ENCODE assay signal across 9 mouse cellular contexts in the genomic region with DNA sequence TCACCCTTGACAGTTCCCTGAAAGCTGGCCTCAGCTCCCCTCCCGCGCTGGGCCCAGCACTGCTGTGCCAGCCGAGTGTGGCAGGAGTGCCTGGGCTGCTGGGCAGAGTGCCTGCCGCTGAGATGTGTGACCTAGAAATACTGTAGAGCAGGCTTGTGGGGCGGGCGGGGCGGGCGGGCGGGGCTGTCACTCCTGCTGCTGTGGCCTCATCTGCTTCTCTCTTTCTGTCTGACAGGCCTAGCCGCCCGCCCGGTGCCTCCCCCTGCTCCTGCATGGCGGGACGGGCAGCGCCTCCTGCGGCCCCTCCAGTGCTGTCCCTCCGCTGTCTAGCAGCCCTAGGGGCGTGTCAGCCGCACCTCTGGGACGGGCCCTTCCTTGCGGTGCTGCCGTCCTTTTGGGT. TPM values are rescaled to one million over a fixed set of nuclear protein-coding genes. Genes with fewer than 3 reads are reported as not detected.
DNase-seq lines count a peak whose midpoint lies in the region; ATAC-seq and TF ChIP-seq lines count a peak whose summit lies in the region.
"Had no signal": no experiment of that assay in that cellular context is flagged by ENCODE, and none has a peak within 500 bp of the region (broad histone marks: within the 10 kb centered on the region; RNA-seq: fewer than 3 reads in every experiment).

No protein-coding gene starts in this region.

- H3K4me3 ChIP-seq in CH12.LX (replicated peaks in 1 of 3; ENCODE audit: low read depth in 2 of 3, low read length in 2 of 3, poor library complexity in 1 of 3), result peak overlapping the region in 1 of 3 experiments; percentile 19
- H3K4me3 ChIP-seq in kidney, postnatal 0 days (replicated peaks; ENCODE audit: low read depth, low read length), result no peak overlapping the region

- dilution Hi-C loops in CH12.LX (cut with MboI; ENCODE audit: extremely low pct_ligation_motif_present, extremely low pct_unique_long_range_greater_than_20kb, low sequenced_read_pairs), result no loop called here

- peaks cover 47 to 86% of the 10 kb centered on the region in 2 experiments for H3K36me3 ChIP-seq in CH12.LX (replicated peaks in 1 of 2; ENCODE audit: control insufficient read depth in 1 of 2, insufficient read depth in 1 of 2, low read length in 1 of 2)
- H3K36me3 ChIP-seq in kidney, postnatal 0 days (ENCODE audit: insufficient read depth, low read length), result peaks cover 53% of the 10 kb centered on the region

- 68% methylated on average over 22 of the region's 22 CpGs for whole genome bisulfite sequencing in kidney, postnatal 0 days

- no peaks in the 10 kb centered on the region; the same call in 1 of the 2 replicates for H3K79me2 ChIP-seq in CH12.LX (replicated peaks; ENCODE audit: control insufficient read depth, extremely low read depth, insufficient read depth, poor library complexity, severe bottlenecking)

- peaks cover 31 to 81% of the 10 kb centered on the region in 2 experiments for H3K4me1 ChIP-seq in CH12.LX (ENCODE audit: control insufficient read depth in 1 of 2, insufficient read depth in 2 of 2)
- H3K4me1 ChIP-seq in kidney, postnatal 0 days (replicated peaks; ENCODE audit: insufficient read depth, low read length), result no peaks in the 10 kb centered on the region

- peak overlapping the region; percentile 24 for H3K4me2 ChIP-seq in CH12.LX (ENCODE audit: insufficient read depth, low read depth, poor library complexity, severe bottlenecking)
- no peak overlapping the region for H3K4me2 ChIP-seq in kidney, postnatal 0 days (ENCODE audit: low read length)

- peak in 1 of 2 experiments; percentile 42; a peak in 2 of 4 replicates for TF ChIP-seq CTCF in CH12.LX (conservative IDR thresholded peaks at IDR 0.05 in 1 of 2, IDR thresholded peaks at IDR 0.05 in 1 of 2; ENCODE audit: low read depth in 2 of 2, low read length in 2 of 2)
- TF ChIP-seq CTCF in kidney, postnatal 0 days (IDR thresholded peaks at IDR 0.05; ENCODE audit: low read depth), result no peak

- TF ChIP-seq POLR2A in CH12.LX (IDR thresholded peaks at IDR 0.05; ENCODE audit: low read depth, low read length), result no peak; the same call in 1 of the 2 replicates

- TF ChIP-seq EP300 in CH12.LX (IDR thresholded peaks at IDR 0.05; ENCODE audit: low read length), result no peak

- no peak; the same call in 1 of the 2 replicates for TF ChIP-seq RAD21 in CH12.LX (IDR thresholded peaks at IDR 0.05; ENCODE audit: low read depth, low read length)

- peak; percentile 68 to 76 for DNase-seq in cerebellum, adult 18-20 months
- DNase-seq in cerebellum, adult 8-10 months, result no peak
- peak; percentile 84 for DNase-seq in CH12.LX (ENCODE audit: extremely low read depth)
- DNase-seq in gastrocnemius, adult 8-10 months (ENCODE audit: low spot score in 2 of 2), result peak; percentile 69 to 81
- no peak for DNase-seq in kidney, postnatal 0 days (ENCODE audit: low spot score)
- DNase-seq in thymus, postnatal 0 days (ENCODE audit: low spot score), result no peak
- no peak for DNase-seq in urinary bladder, postnatal 4 days (ENCODE audit: low spot score in 2 of 2)
- DNase-seq in lung, postnatal 10 days, result no peak

- no peaks in the 10 kb centered on the region for H3K27me3 ChIP-seq in CH12.LX (replicated peaks)
- H3K27me3 ChIP-seq in kidney, postnatal 0 days (ENCODE audit: insufficient read depth, low read length), result no peaks in the 10 kb centered on the region

- ATAC-seq in kidney, postnatal 0 days (replicated peaks; ENCODE audit: low FRiP score, low read depth), result peak; percentile 45

- H3K9ac ChIP-seq in CH12.LX (ENCODE audit: insufficient read depth, low read depth), result peak overlapping the region; percentile 34
- no peak overlapping the region for H3K9ac ChIP-seq in kidney, postnatal 0 days (ENCODE audit: low read depth, low read length)

- peak overlapping the region; percentile 87 for H3K27ac ChIP-seq in CH12.LX (ENCODE audit: insufficient read depth, low read depth)
- peak overlapping the region; percentile 21; the same call in 1 of the 2 replicates for H3K27ac ChIP-seq in kidney, postnatal 0 days
- H3K27ac ChIP-seq: macrophage had no signal

- H3K9me3 ChIP-seq in CH12.LX (replicated peaks; ENCODE audit: low read length), result no peaks in the 10 kb centered on the region
- no peaks in the 10 kb centered on the region for H3K9me3 ChIP-seq in kidney, postnatal 0 days (replicated peaks; ENCODE audit: low read length)

- in situ Hi-C loops in CH12.LX (cut with MboI; ENCODE audit: low pct_ligation_motif_present, low pct_unique_long_range_greater_than_20kb, low sequenced_read_pairs), result no loop called here

TF ChIP-seq in CH12.LX, 34 proteins besides CTCF, POLR2A, EP300 and RAD21:
- TF ChIP-seq MYC (IDR thresholded peaks at IDR 0.05; ENCODE audit: low read depth, low read length) (no peak), MXI1 (IDR thresholded peaks at IDR 0.05; ENCODE audit: low read depth, low read length) (peak; percentile 84; the same call in 1 of the 2 replicates), UBTF (IDR thresholded peaks at IDR 0.05; ENCODE audit: low read depth, low read length) (peak; percentile 64; the same call in 1 of the 2 replicates), USF2 (conservative IDR thresholded peaks at IDR 0.05; ENCODE audit: low read depth, low read length) (no peak), HCFC1 (IDR thresholded peaks at IDR 0.05; ENCODE audit: low read depth, low read length) (no peak), MAZ (IDR thresholded peaks at IDR 0.05; ENCODE audit: low read depth, low read length) (0 out of 2 replicates have a peak, but pooled peaks have one; percentile 45), TBP (conservative IDR thresholded peaks at IDR 0.05; ENCODE audit: low read depth, low read length) (no peak), KAT2A (IDR thresholded peaks at IDR 0.05; ENCODE audit: insufficient replicate concordance, low read length) (no peak), TCF12 (IDR thresholded peaks at IDR 0.05; ENCODE audit: low read depth, low read length) (peak; percentile 34; the same call in 1 of the 2 replicates), NRF1 (IDR thresholded peaks at IDR 0.05; ENCODE audit: low read depth, low read length) (no peak), CHD1 (IDR thresholded peaks at IDR 0.05; ENCODE audit: low read depth, low read length) (no peak), ZNF384 (IDR thresholded peaks at IDR 0.05; ENCODE audit: low read depth, low read length) (no peak)
TF ChIP-seq in CH12.LX: peak in this region for 4.

RNA-seq across cellular contexts. Expression of a gene that starts 19.6 kb away (rescaled TPM):
- total RNA-seq in CH12.LX (2012; rRNA removed) (16.3 and 21.8 TPM in 2 replicates), CH12.LX (2014; rRNA removed) (7.4 and 11.8 TPM in 2 replicates)
- 12.9 and 13.3 TPM in 2 replicates for polyA plus RNA-seq in CH12.LX (2012; ENCODE audit: insufficient read length, low read depth)
- under 1 TPM in 1 of 4 experiments, not detected in 3; 0.46 TPM for total RNA-seq in gastrocnemius, adult 8-10 months (2022)
- polyA plus RNA-seq in kidney, postnatal 0 days (2015; fragmentation: Nextera tagmentation; extraction: Ambion mirVana), result 6.3 and 6.9 TPM in 2 replicates
- polyA plus RNA-seq in thymus, postnatal 0 days (2015; fragmentation: Nextera tagmentation; extraction: Ambion mirVana), result 5.0 and 5.7 TPM in 2 replicates

RNA-seq across cellular contexts. Expression of a gene that starts 19.9 kb away (rescaled TPM):
- 5.9 and 8.4 TPM in 2 replicates for total RNA-seq in CH12.LX (2012; rRNA removed)
- 6.3 and 7.6 TPM in 2 replicates for total RNA-seq in CH12.LX (2014; rRNA removed)
- 3.3 and 4.1 TPM in 2 replicates for polyA plus RNA-seq in CH12.LX (2012; ENCODE audit: insufficient read length, low read depth)
- total RNA-seq in gastrocnemius, adult 8-10 months (2022), result 10 to 100 TPM; 11.2 to 18.5 (median 15.2) TPM
- 117 and 118 TPM in 2 replicates for polyA plus RNA-seq in kidney, postnatal 0 days (2015; fragmentation: Nextera tagmentation; extraction: Ambion mirVana)
- polyA plus RNA-seq in thymus, postnatal 0 days (2015; fragmentation: Nextera tagmentation; extraction: Ambion mirVana), result 73.7 and 76.6 TPM in 2 replicates

RNA-seq across cellular contexts. Expression of a gene that starts 35.5 kb away (rescaled TPM):
- total RNA-seq in CH12.LX (2012; rRNA removed) (45.2 and 55.1 TPM in 2 replicates), CH12.LX (2014; rRNA removed) (44.4 and 45.6 TPM in 2 replicates)
- polyA plus RNA-seq in CH12.LX (2012; ENCODE audit: insufficient read length, low read depth), result 77.0 and 116 TPM in 2 replicates
- total RNA-seq in gastrocnemius, adult 8-10 months (2022), result 10 to 100 TPM; 47.9 to 62.7 (median 50.9) TPM
- polyA plus RNA-seq in kidney, postnatal 0 days (2015; fragmentation: Nextera tagmentation; extraction: Ambion mirVana), result 52.6 and 61.3 TPM in 2 replicates
- 46.9 and 52.2 TPM in 2 replicates for polyA plus RNA-seq in thymus, postnatal 0 days (2015; fragmentation: Nextera tagmentation; extraction: Ambion mirVana)

Comparison
In these comparisons a context has a peak if more than half of its experiments do, and no peak if none do; other contexts are left out.
1. DNase-seq: peak in cerebellum, adult 18-20 months (2 of 2), CH12.LX (single experiment) and gastrocnemius, adult 8-10 months (2 of 2); none in cerebellum, adult 8-10 months (single experiment), kidney, postnatal 0 days (single experiment), thymus, postnatal 0 days (single experiment), urinary bladder, postnatal 4 days (0 of 2) and lung, postnatal 10 days (single experiment).
2. RNA of a gene that starts 19.9 kb away (polyA plus RNA-seq): 117 to 118 TPM in kidney, postnatal 0 days and 73.7 to 76.6 TPM in thymus, postnatal 0 days; 3.3 to 4.1 TPM in CH12.LX; every median in the first group is over 10 times any median in the second.